In the genomic region with DNA sequence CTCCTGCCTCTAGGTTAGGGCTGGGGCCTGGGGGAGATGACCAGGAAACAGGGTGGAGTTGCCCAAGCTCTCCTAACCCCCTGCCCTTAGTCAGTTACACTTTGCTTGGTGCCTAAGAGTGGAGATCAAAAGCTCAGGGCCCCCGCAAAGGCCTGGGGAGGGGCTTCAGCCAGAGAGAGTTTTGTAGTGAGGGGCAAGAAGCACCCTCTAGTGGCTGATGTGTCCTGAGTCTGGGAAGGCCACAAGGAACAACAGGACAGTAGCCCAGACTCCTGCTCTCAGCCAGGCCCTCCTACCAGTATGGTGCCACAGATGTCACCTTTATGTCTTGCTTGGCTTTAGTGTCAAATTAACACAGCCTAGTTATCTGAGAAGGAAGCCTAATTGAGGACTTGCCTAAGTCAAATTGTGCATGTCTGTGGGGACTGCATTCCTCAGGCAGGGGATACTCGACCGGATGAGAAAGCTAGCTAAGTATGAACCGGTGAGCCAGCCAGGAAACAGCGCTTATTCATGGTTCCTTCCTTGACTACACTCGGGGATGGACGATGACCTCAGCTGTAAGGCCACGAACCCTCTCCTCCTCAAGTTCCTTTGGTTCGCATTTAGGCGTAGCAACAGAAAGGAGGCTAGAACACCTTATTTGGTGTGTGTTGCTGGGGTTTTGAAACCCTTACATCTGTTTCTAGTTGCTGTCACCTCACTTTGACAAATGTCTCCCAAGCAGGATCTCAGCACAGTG, we compare ENCODE assay signal across 12 mouse cellular contexts. TPM values are rescaled to one million over a fixed set of nuclear protein-coding genes. Genes with fewer than 3 reads are reported as not detected.
DNase-seq lines count a peak whose midpoint lies in the region; ATAC-seq and TF ChIP-seq lines count a peak whose summit lies in the region.
"Had no signal": no experiment of that assay in that cellular context is flagged by ENCODE, and none has a peak within 500 bp of the region (broad histone marks: within the 10 kb centered on the region; RNA-seq: fewer than 3 reads in every experiment).

No protein-coding gene starts in this region.

- no peak for ATAC-seq in lung, embryonic 14.5 days (ENCODE audit: insufficient read depth)
- ATAC-seq in kidney, embryonic 16.5 days (ENCODE audit: low FRiP score, low TSS enrichment): no peak
- no peak for ATAC-seq in neural tube, embryonic 15.5 days (ENCODE audit: low FRiP score)

- intact Hi-C loops in heart, adult 2 months (cut with DNase I): loop anchor here (10.0 kb wide), 1 partner anchor 270 kb away; a partner anchor contains a TSS

- H3K4me1 ChIP-seq in heart, adult 2 months (ENCODE audit: control insufficient read depth, insufficient read depth, low read length): peaks cover 8% of the 10 kb centered on the region
- H3K4me1 ChIP-seq in lung, embryonic 14.5 days (ENCODE audit: insufficient read depth): peaks cover 8% of the 10 kb centered on the region
- peaks cover 4 to 14% of the 10 kb centered on the region in 2 experiments; a peak in 3 of 4 replicates for H3K4me1 ChIP-seq in MEL (ENCODE audit: control insufficient read depth in 1 of 2, insufficient read depth in 2 of 2, low read length in 2 of 2)
- H3K4me1 ChIP-seq in kidney, embryonic 16.5 days (ENCODE audit: insufficient read depth, low read length): peaks cover 31% of the 10 kb centered on the region
- H3K4me1 ChIP-seq in neural tube, embryonic 15.5 days: peaks cover 58% of the 10 kb centered on the region
- H3K4me1 ChIP-seq in thymus, adult 2 months (replicated peaks; ENCODE audit: control insufficient read depth, insufficient read depth, low read length): peaks cover 19% of the 10 kb centered on the region

- H3K9me3 ChIP-seq in lung, embryonic 14.5 days (ENCODE audit: low read depth, low read length): no peaks in the 10 kb centered on the region
- H3K9me3 ChIP-seq in MEL (replicated peaks; ENCODE audit: insufficient read depth, low read length): no peaks in the 10 kb centered on the region
- H3K9me3 ChIP-seq in kidney, embryonic 16.5 days (ENCODE audit: low read length): no peaks in the 10 kb centered on the region
- no peaks in the 10 kb centered on the region for H3K9me3 ChIP-seq in neural tube, embryonic 15.5 days (replicated peaks)
- H3K9me3 ChIP-seq: stomach, embryonic 15.5 days had no signal

- peak; percentile 50 for TF ChIP-seq CTCF in heart, adult 2 months (IDR thresholded peaks at IDR 0.05)
- TF ChIP-seq CTCF in lung, embryonic 14.5 days (IDR thresholded peaks at IDR 0.05; ENCODE audit: low read depth): peak; percentile 45; the same call in 1 of the 2 replicates
- peak; percentile 28 to 44 (median 40); a peak in 4 of 6 replicates for TF ChIP-seq CTCF in MEL (IDR thresholded peaks at IDR 0.05 in 2 of 3, conservative IDR thresholded peaks at IDR 0.05 in 1 of 3; ENCODE audit: control insufficient read depth in 1 of 3, insufficient read depth in 1 of 3, low read depth in 2 of 3, low read length in 3 of 3, poor library complexity in 1 of 3, severe bottlenecking in 1 of 3)
- no peak for TF ChIP-seq CTCF in thymus, adult 2 months (IDR thresholded peaks at IDR 0.05; ENCODE audit: borderline replicate concordance, control insufficient read depth, extremely low read depth, insufficient read depth, low read length, poor library complexity)

- H3K79me2 ChIP-seq in heart, adult 2 months (replicated peaks; ENCODE audit: control insufficient read depth, insufficient read depth, low read length): peaks cover 5% of the 10 kb centered on the region; the same call in 1 of the 2 replicates
- H3K79me2 ChIP-seq in MEL (ENCODE audit: control insufficient read depth, insufficient read depth, low read length, poor library complexity): peaks cover 20% of the 10 kb centered on the region

- H3K4me3 ChIP-seq in heart, adult 2 months: no peak overlapping the region
- no peak overlapping the region for H3K4me3 ChIP-seq in lung, embryonic 14.5 days (ENCODE audit: low read depth, low read length)
- H3K4me3 ChIP-seq in MEL (ENCODE audit: control insufficient read depth in 1 of 2, insufficient read depth in 1 of 2, low read depth in 2 of 2, low read length in 2 of 2): no peak overlapping the region
- no peak overlapping the region for H3K4me3 ChIP-seq in kidney, embryonic 16.5 days (ENCODE audit: low read length)
- no peak overlapping the region for H3K4me3 ChIP-seq in neural tube, embryonic 15.5 days (replicated peaks)
- no peak overlapping the region for H3K4me3 ChIP-seq in thymus, adult 2 months (ENCODE audit: control insufficient read depth, insufficient read depth, low read length)
- H3K4me3 ChIP-seq: stomach, embryonic 15.5 days had no signal

- DNase-seq in heart, adult 2 months: no peak
- no peak for DNase-seq in heart, postnatal 4 days
- DNase-seq in lung, embryonic 14.5 days: peak; percentile 47
- DNase-seq in lung, postnatal 4 days: no peak
- DNase-seq in MEL (ENCODE audit: low read depth, low spot score): peak; percentile 38
- DNase-seq in thymus, adult 2 months: no peak
- DNase-seq: cerebellum, postnatal 10 days; right cerebral cortex, adult 18-20 months had no signal

- no peak for TF ChIP-seq EP300 in heart, adult 2 months (IDR thresholded peaks at IDR 0.05; ENCODE audit: insufficient read depth, low read depth, low read length)
- no peak for TF ChIP-seq EP300 in MEL (IDR thresholded peaks at IDR 0.05; ENCODE audit: low read depth in 1 of 2, low read length in 2 of 2)

- no peak overlapping the region for H3K9ac ChIP-seq in heart, adult 2 months (ENCODE audit: low read depth, low read length)
- no peak overlapping the region for H3K9ac ChIP-seq in lung, embryonic 14.5 days
- no peak overlapping the region for H3K9ac ChIP-seq in MEL (ENCODE audit: control insufficient read depth, low read depth, low read length, poor library complexity, severe bottlenecking)
- H3K9ac ChIP-seq in kidney, embryonic 16.5 days (replicated peaks; ENCODE audit: low read length): no peak overlapping the region
- no peak overlapping the region for H3K9ac ChIP-seq in neural tube, embryonic 15.5 days (replicated peaks)
- H3K9ac ChIP-seq: stomach, embryonic 15.5 days had no signal

- TF ChIP-seq RAD21 in MEL (IDR thresholded peaks at IDR 0.05; ENCODE audit: low read depth, low read length): no peak; the same call in 1 of the 2 replicates

- H3K27me3 ChIP-seq in heart, adult 2 months (ENCODE audit: control insufficient read depth, insufficient read depth, low read length): peaks cover 6% of the 10 kb centered on the region; the same call in 1 of the 2 replicates
- peaks cover 36% of the 10 kb centered on the region for H3K27me3 ChIP-seq in lung, embryonic 14.5 days (ENCODE audit: insufficient read depth, low read length)
- H3K27me3 ChIP-seq in MEL (ENCODE audit: control insufficient read depth in 1 of 2, insufficient read depth in 2 of 2, low read length in 2 of 2): no peaks in the 10 kb centered on the region
- peaks cover 43% of the 10 kb centered on the region for H3K27me3 ChIP-seq in kidney, embryonic 16.5 days (ENCODE audit: insufficient read depth, low read length)
- H3K27me3 ChIP-seq in neural tube, embryonic 15.5 days (replicated peaks): peaks cover 58% of the 10 kb centered on the region
- H3K27me3 ChIP-seq in thymus, adult 2 months (ENCODE audit: control insufficient read depth, insufficient read depth, low read length): no peaks in the 10 kb centered on the region; the same call in 1 of the 2 replicates

- WGBS in heart, adult 2 months: 28% methylated on average over 10 of the region's 10 CpGs
- 43% methylated on average over 10 of the region's 10 CpGs for WGBS in lung, embryonic 14.5 days
- WGBS in kidney, embryonic 16.5 days: 41% methylated on average over 10 of the region's 10 CpGs
- 54% methylated on average over 10 of the region's 10 CpGs for WGBS in neural tube, embryonic 15.5 days
- WGBS in thymus, adult 2 months: 51% methylated on average over 10 of the region's 10 CpGs

- no peak overlapping the region for H3K4me2 ChIP-seq in lung, embryonic 14.5 days
- no peak overlapping the region for H3K4me2 ChIP-seq in kidney, embryonic 16.5 days (replicated peaks; ENCODE audit: low read depth, low read length)
- H3K4me2 ChIP-seq in neural tube, embryonic 15.5 days: no peak overlapping the region
- H3K4me2 ChIP-seq: stomach, embryonic 15.5 days had no signal

- TF ChIP-seq POLR2A in heart, adult 2 months (IDR thresholded peaks at IDR 0.05; ENCODE audit: insufficient read depth, low read depth, low read length): no peak
- no peak for TF ChIP-seq POLR2A in MEL (IDR thresholded peaks at IDR 0.05; ENCODE audit: control insufficient read depth in 1 of 2, insufficient read depth in 1 of 2, low read depth in 1 of 2, low read length in 2 of 2, poor library complexity in 1 of 2)
- TF ChIP-seq POLR2A in thymus, adult 2 months (IDR thresholded peaks at IDR 0.05; ENCODE audit: control insufficient read depth, extremely low read depth, insufficient read depth, low read length, poor library complexity): no peak

- H3K36me3 ChIP-seq in heart, adult 2 months (ENCODE audit: control insufficient read depth, insufficient read depth, low read length): no peaks in the 10 kb centered on the region
- H3K36me3 ChIP-seq in lung, embryonic 14.5 days (ENCODE audit: insufficient read depth): no peaks in the 10 kb centered on the region; the same call in 1 of the 2 replicates
- H3K36me3 ChIP-seq in MEL (ENCODE audit: control insufficient read depth in 1 of 2, insufficient read depth in 2 of 2, low read length in 2 of 2): peaks cover 0 to 8% of the 10 kb centered on the region in 2 experiments; a peak in 1 of 4 replicates
- H3K36me3 ChIP-seq in kidney, embryonic 16.5 days (ENCODE audit: insufficient read depth, low read length): no peaks in the 10 kb centered on the region
- no peaks in the 10 kb centered on the region for H3K36me3 ChIP-seq in neural tube, embryonic 15.5 days
- H3K36me3 ChIP-seq in thymus, adult 2 months (ENCODE audit: control insufficient read depth, insufficient read depth, low read length): no peaks in the 10 kb centered on the region
- H3K36me3 ChIP-seq: stomach, embryonic 15.5 days had no signal

- H3K27ac ChIP-seq in heart, adult 2 months: peak overlapping the region; percentile 28; the same call in 1 of the 2 replicates
- H3K27ac ChIP-seq in lung, embryonic 14.5 days (ENCODE audit: low read depth): no peak overlapping the region
- H3K27ac ChIP-seq in MEL (ENCODE audit: control insufficient read depth, low read depth, low read length): no peak overlapping the region
- H3K27ac ChIP-seq in kidney, embryonic 16.5 days (ENCODE audit: low read length): peak overlapping the region; percentile 25; the same call in 1 of the 2 replicates
- no peak overlapping the region for H3K27ac ChIP-seq in neural tube, embryonic 15.5 days (replicated peaks)
- H3K27ac ChIP-seq in thymus, adult 2 months (ENCODE audit: control insufficient read depth, insufficient read depth, low read length): no peak overlapping the region
- H3K27ac ChIP-seq: stomach, embryonic 15.5 days had no signal

RNA-seq across cellular contexts. Expression of a gene that starts 2.7 kb away (rescaled TPM):
- total RNA-seq in heart, adult 2 months (2021): 10 to 100 TPM; 26.4 to 28.2 TPM
- polyA plus RNA-seq in heart, adult 2 months (2012; rRNA removed): 17.7 and 27.2 TPM in 2 replicates
- 10 to 100 TPM; 32.1 to 33.3 TPM for total RNA-seq in heart, postnatal 4 days (2021)
- 31.2 and 31.8 TPM in 2 replicates for polyA plus RNA-seq in lung, embryonic 14.5 days (2014; fragmentation: Nextera tagmentation; extraction: Ambion mirVana)
- total RNA-seq in MEL (2012; rRNA removed): 30.3 and 30.4 TPM in 2 replicates
- 10 to 100 TPM in 1 of 2 experiments, not detected in 1; 50.8 TPM for polyA plus RNA-seq in MEL (2012; ENCODE audit: insufficient read depth in 1 of 2, insufficient read length in 2 of 2, low read depth in 1 of 2, low replicate concordance in 2 of 2, missing spikeins in 1 of 2)
- polyA plus RNA-seq in kidney, embryonic 16.5 days (2015; fragmentation: Nextera tagmentation; extraction: Ambion mirVana): 32.0 and 32.6 TPM in 2 replicates
- polyA plus RNA-seq in neural tube, embryonic 15.5 days (2015; fragmentation: Nextera tagmentation; extraction: Ambion mirVana): 20.0 and 21.1 TPM in 2 replicates
- 42.6 and 48.1 TPM in 2 replicates for polyA plus RNA-seq in thymus, adult 2 months (2012; rRNA removed)

RNA-seq across cellular contexts. Expression of a gene that starts 2.9 kb away (rescaled TPM):
- total RNA-seq in heart, adult 2 months (2021): not detected
- not detected in 2 replicates for polyA plus RNA-seq in heart, adult 2 months (2012; rRNA removed)
- not detected for total RNA-seq in heart, postnatal 4 days (2021)
- not detected in 2 replicates for polyA plus RNA-seq in lung, embryonic 14.5 days (2014; fragmentation: Nextera tagmentation; extraction: Ambion mirVana)
- not detected in 2 replicates for total RNA-seq in MEL (2012; rRNA removed)
- under 1 TPM in 1 of 2 experiments, not detected in 1; 0.04 TPM for polyA plus RNA-seq in MEL (2012; ENCODE audit: insufficient read depth in 1 of 2, insufficient read length in 2 of 2, low read depth in 1 of 2, low replicate concordance in 2 of 2, missing spikeins in 1 of 2)
- polyA plus RNA-seq in kidney, embryonic 16.5 days (2015; fragmentation: Nextera tagmentation; extraction: Ambion mirVana): not detected in 2 replicates
- 0.19 and 0.29 TPM in 2 replicates for polyA plus RNA-seq in neural tube, embryonic 15.5 days (2015; fragmentation: Nextera tagmentation; extraction: Ambion mirVana)
- 0.19 and 0.28 TPM in 2 replicates for polyA plus RNA-seq in thymus, adult 2 months (2012; rRNA removed)
- polyA plus RNA-seq: gonadal fat pad, adult 2 months; stomach, embryonic 15.5 days had no signal

RNA-seq across cellular contexts. Expression of a gene that starts 20.3 kb away (rescaled TPM):
- total RNA-seq in heart, adult 2 months (2021): 10 to 100 TPM in 1 of 2 experiments, 1 to 10 TPM in 1; 8.6 to 11.9 TPM
- polyA plus RNA-seq in heart, adult 2 months (2012; rRNA removed): 18.0 and 24.0 TPM in 2 replicates
- 10 to 100 TPM; 30.1 to 30.6 TPM for total RNA-seq in heart, postnatal 4 days (2021)
- polyA plus RNA-seq in lung, embryonic 14.5 days (2014; fragmentation: Nextera tagmentation; extraction: Ambion mirVana): 19.5 and 20.0 TPM in 2 replicates
- not detected in 2 replicates for total RNA-seq in MEL (2012; rRNA removed)
- under 1 TPM in 1 of 2 experiments, not detected in 1; 0.08 TPM for polyA plus RNA-seq in MEL (2012; ENCODE audit: insufficient read depth in 1 of 2, insufficient read length in 2 of 2, low read depth in 1 of 2, low replicate concordance in 2 of 2, missing spikeins in 1 of 2)
- 5.3 and 6.2 TPM in 2 replicates for polyA plus RNA-seq in kidney, embryonic 16.5 days (2015; fragmentation: Nextera tagmentation; extraction: Ambion mirVana)
- polyA plus RNA-seq in neural tube, embryonic 15.5 days (2015; fragmentation: Nextera tagmentation; extraction: Ambion mirVana): 17.7 and 20.8 TPM in 2 replicates
- 5.3 and 5.5 TPM in 2 replicates for polyA plus RNA-seq in thymus, adult 2 months (2012; rRNA removed)

RNA-seq across cellular contexts. Expression of a gene that starts 24.4 kb away (rescaled TPM):
- total RNA-seq in heart, adult 2 months (2021): 10 to 100 TPM; 34.5 to 47.7 TPM
- polyA plus RNA-seq in heart, adult 2 months (2012; rRNA removed): 155 and 167 TPM in 2 replicates
- 100 to 1,000 TPM; 105 to 116 TPM for total RNA-seq in heart, postnatal 4 days (2021)
- 0.36 and 0.65 TPM in 2 replicates for polyA plus RNA-seq in lung, embryonic 14.5 days (2014; fragmentation: Nextera tagmentation; extraction: Ambion mirVana)
- total RNA-seq in MEL (2012; rRNA removed): not detected in 2 replicates
- polyA plus RNA-seq in MEL (2012; ENCODE audit: insufficient read depth in 1 of 2, insufficient read length in 2 of 2, low read depth in 1 of 2, low replicate concordance in 2 of 2, missing spikeins in 1 of 2): under 1 TPM in 1 of 2 experiments, not detected in 1; 0.36 TPM
- polyA plus RNA-seq in kidney, embryonic 16.5 days (2015; fragmentation: Nextera tagmentation; extraction: Ambion mirVana): 1.2 and 1.6 TPM in 2 replicates
- 7.8 and 12.4 TPM in 2 replicates for polyA plus RNA-seq in neural tube, embryonic 15.5 days (2015; fragmentation: Nextera tagmentation; extraction: Ambion mirVana)
- polyA plus RNA-seq in thymus, adult 2 months (2012; rRNA removed): 0.57 and 10.2 TPM in 2 replicates

RNA-seq across cellular contexts. Expression of a gene that starts 31.2 kb away (rescaled TPM):
- 100 to 1,000 TPM; 242 to 276 TPM for total RNA-seq in heart, adult 2 months (2021)
- polyA plus RNA-seq in heart, adult 2 months (2012; rRNA removed): 40.9 and 76.8 TPM in 2 replicates
- total RNA-seq in heart, postnatal 4 days (2021): 100 to 1,000 TPM; 312 to 319 TPM
- polyA plus RNA-seq in lung, embryonic 14.5 days (2014; fragmentation: Nextera tagmentation; extraction: Ambion mirVana): 428 and 464 TPM in 2 replicates
- 1,745 and 1,792 TPM in 2 replicates for total RNA-seq in MEL (2012; rRNA removed)
- 1,000 to 10,000 TPM in 1 of 2 experiments, not detected in 1; 1,885 TPM for polyA plus RNA-seq in MEL (2012; ENCODE audit: insufficient read depth in 1 of 2, insufficient read length in 2 of 2, low read depth in 1 of 2, low replicate concordance in 2 of 2, missing spikeins in 1 of 2)
- polyA plus RNA-seq in kidney, embryonic 16.5 days (2015; fragmentation: Nextera tagmentation; extraction: Ambion mirVana): 295 and 333 TPM in 2 replicates
- 148 and 190 TPM in 2 replicates for polyA plus RNA-seq in neural tube, embryonic 15.5 days (2015; fragmentation: Nextera tagmentation; extraction: Ambion mirVana)
- polyA plus RNA-seq in thymus, adult 2 months (2012; rRNA removed): 43.8 and 60.3 TPM in 2 replicates

Comparison
In these comparisons a context has a peak if more than half of its experiments do, and no peak if none do; other contexts are left out.
1. DNase-seq: peak in lung, embryonic 14.5 days (single experiment) and MEL (single experiment); none in heart, adult 2 months (0 of 2), heart, postnatal 4 days (single experiment), lung, postnatal 4 days (0 of 2) and thymus, adult 2 months (single experiment).
2. H3K27ac ChIP-seq: peak in heart, adult 2 months (single experiment) and kidney, embryonic 16.5 days (single experiment); none in lung, embryonic 14.5 days (single experiment), MEL (single experiment), neural tube, embryonic 15.5 days (single experiment) and thymus, adult 2 months (single experiment).